Mouse (Mus musculus): ENCODE measurements around the gene Naif1. TPM values are rescaled to one million over a fixed set of nuclear protein-coding genes. Genes with fewer than 3 reads are reported as not detected.

Gene Naif1
- polyA plus RNA-seq (2017; shearing (Covaris generic)), result 7.2 TPM

DNA sequence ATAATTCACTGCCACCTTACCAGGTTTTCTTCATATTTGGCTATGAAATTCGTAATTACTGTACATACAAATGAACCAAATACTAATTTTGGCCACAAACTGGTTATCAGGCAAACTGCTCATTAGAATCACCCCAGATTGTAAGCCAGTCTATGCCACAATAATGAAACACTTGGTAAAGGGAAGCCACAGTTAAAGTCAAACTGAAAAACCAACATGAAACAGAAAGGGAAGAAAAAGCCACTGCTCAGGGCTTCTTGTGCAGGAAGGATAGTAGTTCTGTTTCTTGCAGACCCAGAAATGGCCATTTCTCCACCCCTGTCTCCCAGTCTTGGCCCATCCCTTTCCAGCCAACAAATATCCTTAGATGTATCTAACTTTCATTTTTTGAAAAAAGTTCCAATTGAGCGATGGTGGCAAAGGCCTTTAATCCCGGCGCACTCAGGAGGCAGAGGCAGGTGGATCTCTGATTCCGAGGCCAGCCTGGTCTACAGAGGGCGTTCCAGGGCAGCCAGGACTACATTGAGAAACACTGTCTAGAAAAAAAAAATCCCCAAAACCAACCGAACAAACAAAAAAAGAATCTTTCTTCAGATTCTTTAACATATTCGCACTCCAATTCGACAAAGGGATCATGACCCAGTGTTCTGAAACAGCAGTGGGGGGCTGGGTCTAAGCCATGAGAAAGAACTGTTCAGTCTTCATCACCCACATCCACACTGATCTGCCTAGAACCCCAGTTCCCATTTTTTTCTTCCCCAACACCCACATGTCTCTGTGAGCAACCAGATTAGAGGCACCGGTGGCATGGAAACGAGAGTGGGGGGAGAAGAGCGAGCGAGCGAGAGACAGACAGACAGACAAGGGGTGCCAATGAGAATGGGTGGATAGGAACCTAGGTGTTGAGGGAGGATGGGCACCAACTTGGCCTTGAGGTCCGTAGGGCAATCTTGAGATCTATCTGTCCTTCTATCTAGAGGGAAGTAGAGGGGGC, at the start of gene Naif1:
Naif1 (plus strand) TSS at position 697 of the 994 bp plus-strand sequence.

GRCm38 (mm10) chr2:32450881-32451844, 906 bp downstream of the Naif1 start, which contains the start of gene Slc25a25:
Gene Slc25a25, minus strand, starts transcription at chr2:32451445.

Other genes with a start within 250 kb of the Naif1 start
- gene Pomt1, start 213.9 kb upstream of the Naif1 start, polyA plus RNA-seq (2017; shearing (Covaris generic)), result 2.6 TPM
- gene Uck1, start 190.3 kb upstream of the Naif1 start, polyA plus RNA-seq (2017; shearing (Covaris generic)), result 74.0 TPM
- 31.5 TPM for gene Golga2, start 163.1 kb upstream of the Naif1 start, polyA plus RNA-seq (2017; shearing (Covaris generic))
- 150 TPM for gene Swi5, start 162.4 kb upstream of the Naif1 start, polyA plus RNA-seq (2017; shearing (Covaris generic))
- gene Ciz1, start 98.1 kb upstream of the Naif1 start, polyA plus RNA-seq (2017; shearing (Covaris generic)), result 115 TPM
- gene Dnm1, start 97.1 kb upstream of the Naif1 start, polyA plus RNA-seq (2017; shearing (Covaris generic)), result not detected
- 41.0 TPM for gene 1110008P14Rik, start 68.5 kb upstream of the Naif1 start, polyA plus RNA-seq (2017; shearing (Covaris generic))
- not detected for gene Lcn2, start 62.2 kb upstream of the Naif1 start, polyA plus RNA-seq (2017; shearing (Covaris generic))
- 10.3 TPM for gene Ptges2, start 54.6 kb upstream of the Naif1 start, polyA plus RNA-seq (2017; shearing (Covaris generic))
- 34.0 TPM for gene Slc25a25, start 988 bp downstream of the Naif1 start, polyA plus RNA-seq (2017; shearing (Covaris generic))
- gene Fam102a, start 84.9 kb downstream of the Naif1 start, polyA plus RNA-seq (2017; shearing (Covaris generic)), result 136 TPM
- 76.0 TPM for gene Dpm2, start 120.4 kb downstream of the Naif1 start, polyA plus RNA-seq (2017; shearing (Covaris generic))
- gene Pip5kl1, start 124.3 kb downstream of the Naif1 start, polyA plus RNA-seq (2017; shearing (Covaris generic)), result not detected
- not detected for gene 9430097D07Rik, start 125.2 kb downstream of the Naif1 start, polyA plus RNA-seq (2017; shearing (Covaris generic))
- 26.7 TPM for gene St6galnac4, start 136.6 kb downstream of the Naif1 start, polyA plus RNA-seq (2017; shearing (Covaris generic))
- gene St6galnac6, start 149.3 kb downstream of the Naif1 start, polyA plus RNA-seq (2017; shearing (Covaris generic)), result 3.2 TPM
- gene Ak1, start 171.3 kb downstream of the Naif1 start, polyA plus RNA-seq (2017; shearing (Covaris generic)), result 0.24 TPM
- 0.27 TPM for gene Eng, start 196.1 kb downstream of the Naif1 start, polyA plus RNA-seq (2017; shearing (Covaris generic))

Data from effector memory CD4-positive, alpha-beta T cell, adult 7 months (primary cell).